Mouse (Mus musculus) E14TG2a.4 (cell line): ENCODE measurements around the gene Rasgef1c.

ENCODE experiments used
- H3K27me3 ChIP-seq: 2 replicates; pipeline ENCODE4 v1.6.1; 2014; ENCODE audit warnings: low read length, control low read depth; ENCODE audit not compliant: insufficient read depth
- H3K36me3 ChIP-seq: 2 replicates; pipeline ENCODE4 v1.6.1; 2014; ENCODE audit warnings: low read length, control low read depth; ENCODE audit not compliant: insufficient read depth
- H3K4me1 ChIP-seq: replicated peaks from 2 replicates; pipeline ENCODE4 v1.6.1; 2014; ENCODE audit warnings: low read depth, low read length, control low read depth
- H3K4me3 ChIP-seq: replicated peaks from 2 replicates; pipeline ENCODE4 v1.5.1; 2014; ENCODE audit warnings: mild to moderate bottlenecking, low read length
- H3K9me3 ChIP-seq: 2 replicates; pipeline ENCODE4 v1.6.1; 2014; ENCODE audit warnings: low read length, control low read depth
- CTCF ChIP-seq: conservative IDR thresholded peaks from 2 replicates; pipeline ENCODE4 v1.5.1; 2014; ENCODE audit warnings: low read length
- NANOG ChIP-seq: IDR thresholded peaks from 2 replicates; pipeline ENCODE4 v1.6.1; 2014; ENCODE audit warnings: borderline replicate concordance, low read length, mixed read lengths
- POU5F1 ChIP-seq: IDR thresholded peaks from 2 replicates; pipeline ENCODE4 v1.6.1; 2014; ENCODE audit warnings: low read length, borderline replicate concordance

Rasgef1c gene

DNA sequence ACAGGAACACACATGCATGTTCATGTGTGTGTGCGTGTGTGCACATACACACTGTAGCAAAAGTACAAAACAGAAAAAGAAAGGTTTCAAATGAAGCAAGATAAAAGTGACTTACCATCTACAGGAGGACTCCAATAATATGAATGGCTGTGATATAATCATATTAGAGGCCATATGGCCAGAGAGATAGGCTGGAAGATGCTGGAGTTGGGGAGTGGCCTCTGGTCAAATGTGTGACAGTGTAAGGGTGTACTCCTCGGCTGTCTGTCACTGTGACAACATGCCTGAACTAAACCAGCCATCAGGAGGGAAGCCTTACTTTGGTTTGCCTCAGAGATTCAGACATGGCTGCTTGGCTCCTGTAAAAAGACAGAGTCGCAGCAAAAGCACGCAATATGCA is 83.4 kb downstream of the Rasgef1c start:
- Histone ChIP-seq H3K36me3 (no peaks in the 10 kb centered on the region), H3K9me3 (no peaks in the 10 kb centered on the region), H3K4me1 (peaks cover 11% of the 10 kb centered on the region), H3K4me3 (no peak overlapping the region), H3K27me3 (peaks cover 3% of the 10 kb centered on the region; the same call in 1 of the 2 replicates)
- no peak for TF ChIP-seq NANOG
- TF ChIP-seq CTCF, result no peak
- no peak for TF ChIP-seq POU5F1

GRCm38 (mm10) chr11:49986277-49987036 is 84.8 kb downstream of the Rasgef1c start:
- no peak overlapping the region for H3K4me3 ChIP-seq
- no peaks in the 10 kb centered on the region for H3K36me3 ChIP-seq
- H3K27me3 ChIP-seq, result peaks cover 3% of the 10 kb centered on the region; the same call in 1 of the 2 replicates
- H3K9me3 ChIP-seq, result no peaks in the 10 kb centered on the region
- peak; percentile 96 for TF ChIP-seq CTCF
- TF ChIP-seq NANOG, result no peak
- peaks cover 11% of the 10 kb centered on the region for H3K4me1 ChIP-seq

DNA sequence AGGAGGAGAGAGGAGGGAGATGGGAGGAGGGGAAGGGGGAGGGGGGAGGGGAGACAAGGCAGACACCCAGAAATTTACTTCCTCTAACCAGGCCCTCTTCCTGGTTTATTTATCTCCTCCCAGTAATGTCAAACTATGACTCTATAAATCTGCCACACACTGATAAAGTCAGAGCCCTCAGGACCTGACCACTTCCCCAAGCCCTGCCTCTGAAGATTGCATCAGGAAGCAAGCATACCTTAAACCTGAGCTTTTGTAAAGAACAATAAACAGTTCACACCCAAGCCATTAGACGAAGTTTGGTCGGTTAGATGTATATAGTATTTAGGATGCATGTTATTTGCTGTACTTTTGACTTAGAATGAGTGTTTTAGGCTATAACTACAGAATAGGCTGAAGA is 92.9 kb downstream of the Rasgef1c start:
- H3K36me3 ChIP-seq, result no peaks in the 10 kb centered on the region
- no peaks in the 10 kb centered on the region for H3K9me3 ChIP-seq
- no peak overlapping the region for H3K4me3 ChIP-seq
- H3K27me3 ChIP-seq, result no peaks in the 10 kb centered on the region
- TF ChIP-seq NANOG, result no peak
- no peak for TF ChIP-seq CTCF
- no peak for TF ChIP-seq POU5F1
- H3K4me1 ChIP-seq, result peaks cover 5% of the 10 kb centered on the region; the same call in 1 of the 2 replicates

DNA sequence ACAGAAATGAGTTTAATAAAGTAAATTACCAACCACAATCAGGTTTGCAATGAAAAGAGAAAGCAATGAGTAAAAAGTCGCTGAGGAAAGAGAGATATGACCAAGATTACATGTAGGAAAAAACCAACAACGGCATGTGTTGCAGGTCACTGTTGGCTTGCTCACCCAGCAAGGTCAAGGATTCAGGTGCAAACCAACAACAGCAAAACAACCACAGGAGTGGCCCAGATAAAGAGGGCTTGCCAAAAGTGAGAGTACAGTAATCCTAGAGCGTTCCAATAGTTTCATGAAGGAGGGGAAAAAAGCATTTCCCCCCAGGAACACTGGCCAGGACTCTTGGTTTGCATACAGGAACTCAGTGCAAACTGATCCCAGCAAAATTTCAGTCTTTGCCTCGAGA is 94.8 kb downstream of the Rasgef1c start:
- Histone ChIP-seq H3K4me1 (peaks cover 16% of the 10 kb centered on the region), H3K4me3 (no peak overlapping the region), H3K9me3 (no peaks in the 10 kb centered on the region), H3K27me3 (no peaks in the 10 kb centered on the region), H3K36me3 (no peaks in the 10 kb centered on the region)
- TF ChIP-seq POU5F1 (no peak), CTCF (no peak), NANOG (no peak)

GRCm38 (mm10) chr11:49997321-49997720 is 95.7 kb downstream of the Rasgef1c start:
- Histone ChIP-seq H3K27me3 (no peaks in the 10 kb centered on the region), H3K9me3 (no peaks in the 10 kb centered on the region), H3K36me3 (no peaks in the 10 kb centered on the region), H3K4me3 (no peak overlapping the region), H3K4me1 (peaks cover 16% of the 10 kb centered on the region)
- TF ChIP-seq CTCF, result no peak
- TF ChIP-seq NANOG, result no peak

DNA sequence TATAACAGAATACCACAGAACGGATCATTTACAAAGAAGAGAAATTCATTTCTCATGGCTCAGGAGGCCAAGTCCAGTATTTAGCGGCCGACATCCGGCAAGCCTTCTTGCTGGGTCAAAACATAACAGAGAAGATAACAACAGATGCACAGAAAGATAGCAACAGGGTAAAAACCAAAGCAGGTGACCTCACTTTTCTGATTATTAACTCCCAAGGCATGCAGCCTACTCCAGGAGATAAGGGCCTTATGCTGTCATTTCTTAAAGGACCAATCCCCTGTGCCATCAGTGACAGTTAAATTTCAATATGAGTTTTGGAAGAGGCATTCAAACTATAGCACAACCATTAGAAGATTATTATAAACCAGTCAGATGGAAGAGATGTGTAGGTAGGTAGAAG is 101.2 kb downstream of the Rasgef1c start:
- TF ChIP-seq POU5F1 (no peak), CTCF (no peak), NANOG (no peak)
- H3K36me3 ChIP-seq, result no peaks in the 10 kb centered on the region
- H3K4me1 ChIP-seq, result peaks cover 35% of the 10 kb centered on the region
- no peaks in the 10 kb centered on the region for H3K9me3 ChIP-seq
- H3K27me3 ChIP-seq, result no peaks in the 10 kb centered on the region
- H3K4me3 ChIP-seq, result no peak overlapping the region

DNA sequence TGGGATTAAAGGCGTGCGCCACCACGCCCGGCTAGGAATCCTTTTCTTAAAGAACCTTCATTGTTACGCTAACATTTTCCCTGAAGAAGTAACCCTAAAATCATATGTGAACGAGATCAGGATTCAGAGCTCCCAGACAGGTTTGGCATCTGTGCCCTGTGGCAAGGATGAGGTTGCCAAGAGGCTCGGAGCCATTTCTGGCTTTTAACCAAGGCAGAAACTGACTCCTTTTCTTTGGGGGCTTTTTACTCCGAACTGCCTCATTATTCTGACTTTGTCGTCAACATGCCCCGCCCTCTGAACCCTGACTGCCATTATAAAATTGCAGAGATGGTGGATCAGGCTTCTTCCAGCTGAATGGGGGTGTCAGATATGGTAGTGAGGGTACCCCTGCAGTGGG is 106.1 kb downstream of the Rasgef1c start:
- Histone ChIP-seq H3K4me3 (peak overlapping the region; percentile 55), H3K36me3 (no peaks in the 10 kb centered on the region), H3K27me3 (peaks cover 14% of the 10 kb centered on the region), H3K4me1 (peaks cover 59% of the 10 kb centered on the region), H3K9me3 (no peaks in the 10 kb centered on the region)
- TF ChIP-seq CTCF (no peak), POU5F1 (no peak), NANOG (no peak)

DNA sequence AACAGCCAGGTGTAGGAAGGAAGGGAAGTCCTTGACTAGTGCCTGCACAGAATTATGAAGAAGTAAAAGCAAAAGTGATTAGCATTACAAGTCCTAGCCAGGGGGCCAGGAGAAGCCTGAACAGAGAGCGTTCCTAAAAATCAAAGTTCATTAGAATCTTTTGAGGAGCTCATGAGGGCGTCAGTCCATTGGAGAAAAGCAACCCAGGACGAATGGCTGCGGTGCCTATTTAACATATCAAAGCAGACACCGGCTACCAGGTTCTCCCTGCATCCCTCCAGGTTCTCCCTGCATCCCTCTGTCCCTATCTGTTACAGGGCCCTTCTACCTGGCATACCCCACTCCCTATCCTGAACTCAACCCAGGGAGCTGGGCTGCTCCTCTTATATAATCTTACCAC is 106.6 kb downstream of the Rasgef1c start:
- peak overlapping the region; percentile 55 for H3K4me3 ChIP-seq
- H3K4me1 ChIP-seq, result peaks cover 62% of the 10 kb centered on the region
- no peak for TF ChIP-seq NANOG
- TF ChIP-seq POU5F1, result peak; percentile 16; the same call in 1 of the 2 replicates
- TF ChIP-seq CTCF, result no peak
- no peaks in the 10 kb centered on the region for H3K9me3 ChIP-seq
- H3K27me3 ChIP-seq, result peaks cover 14% of the 10 kb centered on the region
- H3K36me3 ChIP-seq, result no peaks in the 10 kb centered on the region

DNA sequence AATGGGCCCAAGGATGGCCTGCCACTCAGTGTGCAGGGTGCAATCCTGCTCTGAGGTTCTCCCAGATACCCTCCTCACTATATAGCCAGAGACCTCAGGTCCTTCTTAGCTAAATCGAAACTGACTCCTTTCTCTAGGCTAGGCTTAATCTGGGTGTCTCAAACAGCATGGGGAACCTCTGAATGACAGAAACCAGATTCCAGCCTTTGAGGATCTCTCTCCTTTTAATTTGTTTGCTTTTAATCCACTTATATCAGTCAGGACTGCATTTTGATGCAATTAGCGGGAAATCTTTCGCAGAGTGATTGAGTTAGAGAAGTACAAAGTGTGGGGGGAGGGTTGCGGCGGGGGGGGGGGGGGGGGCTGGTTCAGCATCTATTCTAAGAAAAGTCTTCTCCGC is 111.4 kb downstream of the Rasgef1c start:
- Histone ChIP-seq H3K4me3 (no peak overlapping the region), H3K9me3 (no peaks in the 10 kb centered on the region), H3K27me3 (peaks cover 41% of the 10 kb centered on the region), H3K4me1 (peaks cover 40% of the 10 kb centered on the region), H3K36me3 (no peaks in the 10 kb centered on the region)
- TF ChIP-seq POU5F1, result no peak
- TF ChIP-seq NANOG, result no peak
- no peak for TF ChIP-seq CTCF
